Mouse (Mus musculus) neural tube, embryonic 15.5 days (tissue): ENCODE data around the gene Iqca. TPM values are rescaled to one million over a fixed set of nuclear protein-coding genes. Genes with fewer than 3 reads are reported as not detected.

Experiments
- ATAC-seq: fragments of 200-750 bp; cut with Nextera tagmentation; 2 replicates; pipeline ENCODE4 v1.8.0; 2017; ENCODE audit warnings: mild to moderate bottlenecking, moderate TSS enrichment, moderate library complexity; ENCODE audit not compliant: low FRiP score
- H3K27ac ChIP-seq: fragments of 300-500 bp; sonication (generic); replicated peaks from 2 replicates; pipeline ENCODE4 v1.5.1; 2015; ENCODE audit warnings: mild to moderate bottlenecking, inconsistent platforms
- H3K27me3 ChIP-seq: fragments of 300-500 bp; sonication (generic); replicated peaks from 2 replicates; pipeline ENCODE4 v1.6.1; 2015; ENCODE audit warnings: inconsistent platforms
- H3K36me3 ChIP-seq: fragments of 300-500 bp; sonication (generic); 2 replicates; pipeline ENCODE4 v1.6.1; 2015; ENCODE audit warnings: inconsistent platforms
- H3K4me1 ChIP-seq: fragments of 300-500 bp; sonication (generic); 2 replicates; pipeline ENCODE4 v1.6.1; 2015; ENCODE audit warnings: inconsistent platforms
- H3K4me2 ChIP-seq: fragments of 300-500 bp; sonication (generic); 2 replicates; pipeline ENCODE4 v1.6.1; 2015; ENCODE audit warnings: inconsistent platforms, mild to moderate bottlenecking, moderate library complexity
- H3K4me3 ChIP-seq: fragments of 300-500 bp; sonication (generic); replicated peaks from 2 replicates; pipeline ENCODE4 v1.5.1; 2015; ENCODE audit warnings: mild to moderate bottlenecking, inconsistent platforms
- H3K9ac ChIP-seq: fragments of 300-500 bp; sonication (generic); replicated peaks from 2 replicates; pipeline ENCODE4 v1.6.1; 2015; ENCODE audit warnings: mild to moderate bottlenecking, inconsistent platforms
- H3K9me3 ChIP-seq: fragments of 300-500 bp; sonication (generic); replicated peaks from 2 replicates; pipeline ENCODE4 v1.6.1; 2016; ENCODE audit warnings: inconsistent platforms
- WGBS: fragments of 180-500 bp; shearing (Covaris S2); methylation state at CpG from one replicate; pipeline ENCODE4 v1.1.7; 2015; ENCODE audit warnings: mixed read lengths; 5-methylcytosine and 5-hydroxymethylcytosine counted together
- polyA plus RNA-seq: library from polyadenylated mRNA; unstranded; fragments of >200 nt; fragmentation: Nextera tagmentation; extraction: Ambion mirVana; gene quantifications from 2 replicates; pipeline ENCODE4 v1.2.1, GENCODE M21; 2015

Gene Iqca
- 0.42 and 0.52 TPM in 2 replicates for polyA plus RNA-seq

DNA sequence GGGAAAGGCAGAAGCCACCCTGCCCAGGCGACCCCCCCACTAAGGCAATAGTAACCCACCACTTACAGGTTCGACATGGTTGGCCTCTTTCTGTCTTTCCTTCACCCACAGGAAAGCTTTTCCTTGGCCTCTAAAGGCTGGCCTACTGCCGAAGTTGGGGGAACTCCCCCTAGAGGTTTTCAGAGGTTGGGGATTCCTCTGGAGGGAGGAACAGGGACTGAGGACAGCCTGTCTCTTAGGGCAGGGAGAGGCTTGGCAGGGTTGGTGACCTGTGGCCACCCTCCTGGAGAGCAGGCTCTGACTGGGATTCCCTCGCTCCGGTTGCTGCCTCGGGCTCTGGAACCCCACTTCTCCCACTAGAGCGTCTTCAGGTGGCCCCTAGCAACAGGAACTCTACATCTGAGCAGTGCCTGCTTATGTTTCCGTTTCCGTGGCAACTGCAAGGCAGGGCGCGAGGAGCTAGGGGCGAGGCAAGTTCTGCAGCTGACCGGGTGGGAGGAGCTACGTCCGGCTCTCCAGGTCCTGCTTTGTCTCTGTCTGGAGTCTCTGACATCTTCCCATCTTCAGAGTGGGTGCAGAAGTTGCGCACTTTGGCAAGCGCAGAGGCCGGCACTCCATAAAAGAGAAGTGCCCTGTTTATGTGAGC lies at the start of gene Iqca:
TSS of gene Iqca (minus strand) at position 303 of the 646 bp plus-strand sequence.
- Histone ChIP-seq H3K36me3 (no peaks in the 10 kb centered on the region), H3K27me3 (no peaks in the 10 kb centered on the region), H3K4me3 (peak within 1 kb of the TSS; percentile 13), H3K27ac (0 out of 2 replicates have a peak within 1 kb of the TSS, but pooled peaks have one; percentile 7), H3K9ac (no peak within 1 kb of the TSS; the same call in 1 of the 2 replicates), H3K4me2 (peak within 1 kb of the TSS; percentile 53), H3K9me3 (no peaks in the 10 kb centered on the region), H3K4me1 (peaks cover 18% of the 10 kb centered on the region)
- 2% methylated on average over 18 of the region's 18 CpGs for WGBS
- peak; percentile 91 for ATAC-seq

DNA sequence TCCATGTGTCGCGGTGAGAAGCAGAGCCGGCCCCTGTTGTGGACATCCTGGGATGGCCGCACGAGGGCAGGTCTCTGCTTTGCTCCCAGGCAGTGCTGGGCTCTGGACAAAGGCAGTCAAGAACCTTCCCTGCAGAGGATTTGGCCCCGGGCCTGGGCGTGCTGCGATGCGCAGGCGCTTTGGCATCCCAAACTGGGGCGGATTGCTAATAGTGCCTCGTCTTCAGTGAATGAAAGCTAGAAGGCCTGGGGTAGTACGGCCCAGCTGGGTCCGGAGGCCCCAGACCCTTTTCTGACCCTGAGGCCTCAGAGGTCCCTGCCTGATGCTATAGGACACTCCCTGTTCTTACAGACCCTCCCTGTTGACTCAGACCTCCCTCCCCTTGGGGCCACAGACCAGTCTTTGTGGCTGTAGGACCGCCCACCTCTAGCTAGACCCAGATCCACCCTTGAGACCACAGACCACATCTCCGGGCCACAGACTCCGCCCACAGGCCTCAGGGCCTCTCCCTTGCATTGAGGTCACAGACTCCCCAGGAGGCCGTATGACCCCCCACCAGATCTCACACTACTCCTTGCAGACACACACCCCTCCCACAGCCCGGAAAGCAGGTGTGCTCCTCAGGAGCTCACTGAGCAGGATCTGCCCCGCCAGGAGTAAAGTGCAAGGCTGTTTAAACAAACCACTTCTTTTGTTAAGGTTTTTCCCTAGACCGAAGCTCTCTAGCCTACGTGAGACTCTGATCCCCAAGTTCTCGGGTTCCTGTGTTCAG lies 49.2 kb upstream of the Iqca start:
- H3K36me3 ChIP-seq = no peaks in the 10 kb centered on the region
- H3K9me3 ChIP-seq = no peaks in the 10 kb centered on the region
- no peak overlapping the region for H3K4me3 ChIP-seq
- peaks cover 8% of the 10 kb centered on the region; the same call in 1 of the 2 replicates for H3K27me3 ChIP-seq
- 10% methylated on average over 23 of the region's 23 CpGs for WGBS
- no peak overlapping the region for H3K9ac ChIP-seq
- peak; percentile 39; the same call in 1 of the 2 replicates for ATAC-seq
- H3K27ac ChIP-seq = no peak overlapping the region
- peaks cover 50% of the 10 kb centered on the region for H3K4me1 ChIP-seq
- peak overlapping the region; percentile 63 for H3K4me2 ChIP-seq

DNA sequence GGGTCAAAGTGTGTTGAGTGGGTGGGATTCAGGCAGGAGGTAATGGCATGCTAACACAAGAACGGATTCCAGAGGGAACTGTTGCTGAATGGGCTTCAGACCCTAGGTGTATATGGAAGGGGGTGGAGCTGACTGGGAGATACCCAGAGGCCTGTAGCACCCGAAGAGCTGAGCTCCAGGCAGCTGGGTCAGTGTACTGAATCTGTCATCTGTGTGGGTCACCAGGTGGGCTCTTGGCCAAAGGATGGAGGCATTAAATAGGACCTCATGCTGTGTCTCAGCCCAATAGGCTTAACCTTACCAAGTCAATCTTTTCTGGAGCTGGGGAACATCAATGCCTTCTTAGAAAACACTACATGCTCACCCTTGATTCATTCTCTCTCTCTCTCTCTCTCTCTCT lies 48.5 kb upstream of the Iqca start:
- Histone ChIP-seq H3K4me2 (no peak overlapping the region), H3K4me3 (no peak overlapping the region), H3K9ac (no peak overlapping the region), H3K27ac (no peak overlapping the region), H3K36me3 (no peaks in the 10 kb centered on the region), H3K27me3 (peaks cover 8% of the 10 kb centered on the region; the same call in 1 of the 2 replicates), H3K4me1 (peaks cover 43% of the 10 kb centered on the region), H3K9me3 (no peaks in the 10 kb centered on the region)
- ATAC-seq = no peak
- WGBS = 48% methylated on average over 2 of the region's 2 CpGs

DNA sequence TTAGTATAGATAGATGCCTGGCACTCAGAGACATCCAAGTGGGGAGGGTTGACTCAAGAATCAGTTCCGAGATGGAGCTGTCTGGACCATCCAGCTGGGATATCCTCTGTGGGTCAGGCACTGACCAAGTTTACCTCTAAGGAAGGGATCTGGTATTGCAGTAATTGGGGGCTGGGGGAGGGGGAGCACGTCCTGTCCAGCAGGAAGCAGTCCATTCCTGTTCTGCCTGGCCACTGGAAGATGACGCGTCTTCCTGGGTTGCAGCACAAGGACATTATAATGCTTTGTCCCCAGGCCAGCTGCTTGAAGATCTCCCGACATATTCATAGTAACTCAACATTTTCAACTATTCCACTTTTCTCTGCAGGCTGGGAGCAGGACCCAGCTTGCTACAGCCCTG lies 48.0 kb upstream of the Iqca start:
- H3K4me3 ChIP-seq = no peak overlapping the region
- no peak overlapping the region for H3K4me2 ChIP-seq
- no peak for ATAC-seq
- 93% methylated on average over 5 of the region's 5 CpGs for WGBS
- no peak overlapping the region for H3K27ac ChIP-seq
- H3K4me1 ChIP-seq = peaks cover 40% of the 10 kb centered on the region
- peaks cover 8% of the 10 kb centered on the region; the same call in 1 of the 2 replicates for H3K27me3 ChIP-seq
- no peaks in the 10 kb centered on the region for H3K9me3 ChIP-seq
- no peak overlapping the region for H3K9ac ChIP-seq
- H3K36me3 ChIP-seq = no peaks in the 10 kb centered on the region

DNA sequence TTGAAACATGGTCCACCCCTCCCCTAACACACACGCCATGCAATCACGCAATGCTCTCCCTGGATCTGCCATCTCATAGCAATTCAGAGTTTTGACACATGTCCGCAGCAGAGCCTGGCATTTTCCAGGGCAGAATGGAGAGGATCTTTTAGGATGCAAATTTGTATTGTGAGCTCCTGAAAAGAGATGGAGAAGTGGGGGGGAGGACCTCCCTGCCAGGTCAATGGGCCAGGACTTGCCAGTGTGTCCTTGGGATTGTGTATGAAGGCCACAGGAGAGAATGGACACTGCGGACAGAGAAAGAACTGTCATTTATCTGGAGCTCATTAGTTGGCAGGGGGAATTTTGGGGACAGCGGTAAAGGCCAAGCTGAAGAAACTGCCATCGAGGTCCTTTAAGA lies 35.8 kb upstream of the Iqca start:
- no peak overlapping the region for H3K27ac ChIP-seq
- H3K9me3 ChIP-seq = no peaks in the 10 kb centered on the region
- no peaks in the 10 kb centered on the region for H3K4me1 ChIP-seq
- ATAC-seq = no peak
- no peaks in the 10 kb centered on the region for H3K27me3 ChIP-seq
- no peak overlapping the region for H3K4me2 ChIP-seq
- no peak overlapping the region for H3K4me3 ChIP-seq
- no peak overlapping the region for H3K9ac ChIP-seq
- no peaks in the 10 kb centered on the region for H3K36me3 ChIP-seq
- 46% methylated on average over 6 of the region's 6 CpGs for WGBS

DNA sequence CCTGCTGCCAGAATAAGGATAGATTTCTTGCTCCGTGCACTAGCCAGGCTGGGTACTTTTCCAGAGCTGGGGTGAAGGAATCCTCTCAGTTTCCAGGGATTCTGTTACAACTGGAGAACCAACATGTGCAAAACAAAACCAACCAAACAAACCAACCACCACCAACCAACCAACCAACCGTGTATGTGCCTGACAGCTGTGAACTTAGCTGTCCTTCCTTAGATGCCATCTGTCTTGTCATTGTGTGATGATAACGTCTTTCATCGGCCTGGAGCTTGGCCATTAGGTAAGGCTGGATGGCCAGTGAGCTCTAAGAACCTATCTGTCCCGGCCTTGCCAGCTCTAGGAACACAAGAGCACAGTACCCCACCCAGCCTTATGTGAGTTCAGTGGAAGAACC lies 33.7 kb upstream of the Iqca start:
- ATAC-seq = no peak

DNA sequence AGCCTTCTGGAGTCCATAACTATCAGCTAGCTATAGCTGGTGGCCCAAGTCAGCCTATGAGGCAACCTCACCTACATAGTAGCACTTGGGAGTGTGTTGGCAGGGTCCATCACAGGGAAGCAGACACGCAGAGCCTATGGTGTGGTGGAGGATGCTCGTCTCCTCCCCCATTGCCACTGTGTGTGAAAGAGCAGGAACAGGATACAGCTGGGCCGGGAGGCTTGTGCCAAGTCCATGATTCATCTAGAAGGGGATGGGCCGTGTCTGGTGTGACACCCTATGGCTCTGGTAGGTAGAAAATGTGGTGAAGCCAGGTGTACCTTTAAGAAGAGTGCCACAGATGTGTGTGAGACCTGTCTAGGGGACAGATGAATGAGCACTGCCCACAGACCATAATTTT lies 33.0 kb upstream of the Iqca start:
- Histone ChIP-seq H3K27me3 (no peaks in the 10 kb centered on the region), H3K36me3 (no peaks in the 10 kb centered on the region), H3K4me1 (no peaks in the 10 kb centered on the region), H3K9me3 (no peaks in the 10 kb centered on the region), H3K27ac (no peak overlapping the region), H3K9ac (no peak overlapping the region), H3K4me2 (no peak overlapping the region), H3K4me3 (no peak overlapping the region)
- 87% methylated on average over 4 of the region's 4 CpGs for whole genome bisulfite sequencing
- ATAC-seq = no peak

More for the DNA sequence above, 33.7 kb upstream of the Iqca start:
- Histone ChIP-seq H3K9me3 (no peaks in the 10 kb centered on the region), H3K36me3 (no peaks in the 10 kb centered on the region), H3K27me3 (no peaks in the 10 kb centered on the region), H3K4me2 (no peak overlapping the region), H3K4me3 (no peak overlapping the region), H3K4me1 (no peaks in the 10 kb centered on the region), H3K27ac (no peak overlapping the region), H3K9ac (no peak overlapping the region)
- WGBS = 93% methylated on average over 5 of the region's 5 CpGs

DNA sequence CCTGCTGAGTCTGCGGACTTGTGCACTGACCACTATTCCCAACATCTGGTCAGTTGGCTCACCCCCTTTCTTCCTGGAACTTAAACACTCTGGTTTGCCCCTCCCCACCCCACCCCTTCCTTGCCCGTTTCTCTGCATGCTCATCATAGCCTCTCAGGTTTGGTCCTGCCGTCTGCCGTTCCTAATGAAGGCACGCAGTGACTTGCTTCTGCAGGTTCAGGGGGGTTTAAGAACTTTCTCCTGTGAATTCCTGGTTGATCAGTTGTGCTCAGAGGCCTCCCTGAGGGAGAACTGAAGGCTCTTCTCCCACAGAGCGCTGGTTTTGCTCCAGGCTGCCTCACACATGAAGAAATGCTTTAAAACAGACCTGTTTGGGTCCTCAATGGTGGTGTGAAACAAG lies 30.4 kb upstream of the Iqca start:
- WGBS = 70% methylated on average over 6 of the region's 6 CpGs
- H3K27me3 ChIP-seq = no peaks in the 10 kb centered on the region
- H3K4me1 ChIP-seq = no peaks in the 10 kb centered on the region
- no peak overlapping the region for H3K9ac ChIP-seq
- H3K9me3 ChIP-seq = no peaks in the 10 kb centered on the region
- ATAC-seq = no peak
- no peaks in the 10 kb centered on the region for H3K36me3 ChIP-seq
- no peak overlapping the region for H3K27ac ChIP-seq
- no peak overlapping the region for H3K4me2 ChIP-seq
- H3K4me3 ChIP-seq = no peak overlapping the region

DNA sequence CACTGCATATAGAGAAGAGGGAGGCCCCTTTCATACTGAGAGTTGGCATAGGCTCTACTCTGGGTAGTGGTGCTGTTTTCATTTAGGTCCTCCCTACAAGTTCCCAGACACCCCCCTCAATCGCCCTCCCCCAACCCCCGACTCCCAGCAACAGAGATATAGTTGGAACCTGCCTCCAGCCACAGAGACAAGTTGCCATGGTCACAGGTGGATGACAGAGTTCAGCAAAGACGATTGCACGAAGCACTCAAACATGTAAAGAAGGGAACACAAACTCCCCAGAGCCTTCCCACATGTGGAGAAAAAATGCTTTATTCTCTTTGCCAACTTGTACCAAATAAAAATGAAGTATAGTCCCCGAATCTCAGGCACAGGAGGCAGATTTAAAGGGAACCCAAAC lies 29.3 kb upstream of the Iqca start:
- H3K36me3 ChIP-seq = no peaks in the 10 kb centered on the region
- no peak overlapping the region for H3K4me3 ChIP-seq
- H3K9ac ChIP-seq = no peak overlapping the region
- WGBS = 70% methylated on average over 5 of the region's 5 CpGs
- no peaks in the 10 kb centered on the region for H3K9me3 ChIP-seq
- H3K27me3 ChIP-seq = no peaks in the 10 kb centered on the region
- no peaks in the 10 kb centered on the region for H3K4me1 ChIP-seq
- no peak for ATAC-seq
- no peak overlapping the region for H3K4me2 ChIP-seq
- no peak overlapping the region for H3K27ac ChIP-seq

DNA sequence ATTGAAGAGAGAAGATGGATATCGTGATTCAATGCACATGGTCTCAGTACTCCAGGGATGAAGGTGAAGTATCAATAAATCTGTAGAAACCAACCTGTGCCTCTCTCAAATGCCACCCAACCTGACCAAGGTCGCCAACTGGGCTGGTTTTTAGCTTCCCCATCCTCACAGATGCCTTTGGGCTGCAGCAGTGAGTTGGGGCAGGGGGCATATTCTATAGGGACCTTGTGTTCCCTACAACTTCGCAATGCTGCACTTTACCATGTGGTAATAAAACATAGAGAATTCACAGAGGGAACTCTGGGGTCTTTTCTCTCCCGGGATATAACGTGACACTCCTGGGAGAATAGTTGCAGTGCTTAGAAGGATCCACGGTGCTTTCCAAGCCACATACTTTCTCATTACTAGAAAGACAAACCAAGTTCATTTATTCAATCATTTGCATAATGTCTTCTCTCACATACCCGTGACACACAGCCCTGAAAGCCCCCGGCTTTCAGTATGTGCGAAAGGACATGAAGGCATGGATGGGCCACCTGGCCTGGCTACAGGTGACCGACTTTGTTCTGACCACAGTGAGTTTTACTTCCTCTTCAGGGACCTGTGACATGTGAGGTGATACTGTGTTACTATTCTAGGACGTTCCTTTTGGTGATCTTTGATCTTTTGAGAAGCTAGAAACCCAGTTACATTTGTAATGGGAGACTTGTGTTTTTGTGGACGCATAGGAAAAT lies 27.9 kb upstream of the Iqca start:
- 0 out of 2 replicates have a peak, but pooled peaks cover 4% of the 10 kb centered on the region for H3K4me1 ChIP-seq
- H3K36me3 ChIP-seq = no peaks in the 10 kb centered on the region
- H3K4me3 ChIP-seq = no peak overlapping the region
- ATAC-seq = no peak
- H3K9ac ChIP-seq = no peak overlapping the region
- WGBS = 77% methylated on average over 12 of the region's 12 CpGs
- H3K27ac ChIP-seq = no peak overlapping the region
- H3K4me2 ChIP-seq = no peak overlapping the region
- H3K9me3 ChIP-seq = no peaks in the 10 kb centered on the region
- H3K27me3 ChIP-seq = no peaks in the 10 kb centered on the region

DNA sequence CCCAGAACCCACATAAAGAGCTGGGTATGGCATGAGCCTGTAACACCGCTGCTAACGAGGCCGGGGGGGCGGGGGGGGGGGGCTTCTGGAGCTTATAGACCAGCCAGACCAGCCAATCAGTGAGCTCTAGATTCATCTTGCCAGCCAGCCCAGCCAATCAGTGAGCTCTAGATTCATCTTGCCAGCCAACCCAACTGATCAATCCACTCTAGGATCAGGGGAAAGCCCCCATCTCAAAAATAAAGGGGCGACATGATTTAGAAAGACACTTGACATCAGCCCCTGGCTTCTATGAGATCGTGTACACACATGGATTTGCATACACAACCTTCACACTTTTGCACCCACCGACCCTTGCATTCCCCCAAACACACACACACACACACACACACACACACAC lies 27.3 kb upstream of the Iqca start:
- Histone ChIP-seq H3K9me3 (no peaks in the 10 kb centered on the region), H3K36me3 (no peaks in the 10 kb centered on the region), H3K27me3 (no peaks in the 10 kb centered on the region), H3K4me1 (0 out of 2 replicates have a peak, but pooled peaks cover 6% of the 10 kb centered on the region), H3K4me2 (no peak overlapping the region), H3K9ac (no peak overlapping the region), H3K4me3 (no peak overlapping the region), H3K27ac (no peak overlapping the region)
- WGBS = 80% methylated on average over 7 of the region's 7 CpGs
- ATAC-seq = no peak
